In genomic region chr2:101525503-101526381, GRCm38 (mm10) we compare ENCODE assay signal across 9 mouse cellular contexts.
DNase-seq lines count a peak whose midpoint lies in the region; ATAC-seq and TF ChIP-seq lines count a peak whose summit lies in the region.
"Had no signal": no experiment of that assay in that cellular context is flagged by ENCODE, and none has a peak within 500 bp of the region (broad histone marks: within the 10 kb centered on the region; RNA-seq: fewer than 3 reads in every experiment).

No protein-coding gene starts in this region.

- no peaks in the 10 kb centered on the region for H3K36me3 ChIP-seq in G1E (replicated peaks)
- no peaks in the 10 kb centered on the region for H3K36me3 ChIP-seq in midbrain, postnatal 0 days (ENCODE audit: insufficient read depth, low read length)
- H3K36me3 ChIP-seq: liver, embryonic 13.5 days had no signal

- peak; percentile 15; the same call in 1 of the 2 replicates for TF ChIP-seq CTCF in G1E (IDR thresholded peaks at IDR 0.05; ENCODE audit: low read depth, low read length)
- peak; percentile 91 for TF ChIP-seq CTCF in midbrain, postnatal 0 days (IDR thresholded peaks at IDR 0.05)

- peak; percentile 8 for DNase-seq in gastrocnemius, adult 18-20 months (ENCODE audit: low spot score)
- DNase-seq in gastrocnemius, postnatal 4 days (ENCODE audit: low spot score in 2 of 2), result no peak
- DNase-seq in G1E (ENCODE audit: low spot score), result peak; percentile 2
- DNase-seq in cerebellum, adult 8-10 months, result peak; percentile 57
- peak; percentile 13 to 45 for DNase-seq in frontal cortex, postnatal 14 days (ENCODE audit: low spot score in 2 of 2)
- DNase-seq in left cerebral cortex, adult 11 months (ENCODE audit: low spot score), result peak; percentile 30
- peak; percentile 87 for DNase-seq in midbrain, postnatal 0 days (ENCODE audit: low spot score)
- no peak for DNase-seq in spleen, postnatal 14 days (ENCODE audit: low spot score in 2 of 2)
- DNase-seq: liver, embryonic 13.5 days had no signal

- no peak overlapping the region for H3K9ac ChIP-seq in midbrain, postnatal 0 days (replicated peaks; ENCODE audit: low read length, poor library complexity, severe bottlenecking)
- H3K9ac ChIP-seq: liver, embryonic 13.5 days had no signal

- no peak overlapping the region for H3K27ac ChIP-seq in midbrain, postnatal 0 days (ENCODE audit: low read depth, low read length)
- H3K27ac ChIP-seq: liver, embryonic 13.5 days had no signal

- no peaks in the 10 kb centered on the region for H3K4me1 ChIP-seq in G1E (ENCODE audit: insufficient read depth, low read depth, low read length)
- H3K4me1 ChIP-seq in midbrain, postnatal 0 days (ENCODE audit: insufficient read depth, low read length), result no peaks in the 10 kb centered on the region
- H3K4me1 ChIP-seq: liver, embryonic 13.5 days had no signal

- 67% methylated on average over 6 of the region's 6 CpGs for WGBS in midbrain, postnatal 0 days

- H3K9me3 ChIP-seq in G1E (replicated peaks), result no peaks in the 10 kb centered on the region
- no peaks in the 10 kb centered on the region for H3K9me3 ChIP-seq in midbrain, postnatal 0 days (ENCODE audit: low read length)
- H3K9me3 ChIP-seq: liver, embryonic 13.5 days had no signal

- no peak overlapping the region for H3K4me3 ChIP-seq in G1E (ENCODE audit: low read depth, low read length)
- no peak overlapping the region for H3K4me3 ChIP-seq in midbrain, postnatal 0 days (ENCODE audit: low read depth, low read length)
- H3K4me3 ChIP-seq: liver, embryonic 13.5 days had no signal

- ATAC-seq in G1E (ENCODE audit: extremely low read depth, insufficient number of reproducible peaks, low FRiP score, poor library complexity, severe bottlenecking), result no peak
- ATAC-seq in midbrain, postnatal 0 days (ENCODE audit: low FRiP score), result 0 out of 2 replicates have a peak, but pooled peaks have one; percentile 54

- H3K4me2 ChIP-seq in midbrain, postnatal 0 days (ENCODE audit: low read depth, low read length, poor library complexity, severe bottlenecking), result no peak overlapping the region
- H3K4me2 ChIP-seq: liver, embryonic 13.5 days had no signal

- no peaks in the 10 kb centered on the region for H3K27me3 ChIP-seq in G1E (ENCODE audit: insufficient read depth, low read length)
- no peaks in the 10 kb centered on the region for H3K27me3 ChIP-seq in midbrain, postnatal 0 days (ENCODE audit: insufficient read depth, low read length)
- H3K27me3 ChIP-seq: liver, embryonic 13.5 days had no signal

Comparison
In these comparisons a context has a peak if more than half of its experiments do, and no peak if none do; other contexts are left out.
1. DNase-seq: peak in gastrocnemius, adult 18-20 months (single experiment), G1E (single experiment), cerebellum, adult 8-10 months (single experiment), frontal cortex, postnatal 14 days (2 of 2), left cerebral cortex, adult 11 months (single experiment) and midbrain, postnatal 0 days (single experiment); none in gastrocnemius, postnatal 4 days (0 of 2) and spleen, postnatal 14 days (0 of 2).